Mouse (Mus musculus): ENCODE measurements around the gene Camkk1. TPM values are rescaled to one million over a fixed set of nuclear protein-coding genes. Genes with fewer than 3 reads are reported as not detected.

Gene Camkk1
- total RNA-seq (2021): 1 to 10 TPM; 2.6 to 5.1 TPM
- long read RNA-seq, experiment 1, partial matches to known transcripts: 0 of 5 reads
- long read RNA-seq, experiment 1, other reads (novel, unspliced or antisense): 1 of 5 reads
- long read RNA-seq, experiment 2, partial matches to known transcripts: 0 of 3 reads
- long read RNA-seq, experiment 2, other reads (novel, unspliced or antisense): 1 of 3 reads

GRCm38 (mm10) chr11:73018471-73019146 is at the start of gene Camkk1:
Camkk1 (plus strand) TSS chr11:73019008.
- peak; percentile 95 to 98 for DNase-seq

DNA sequence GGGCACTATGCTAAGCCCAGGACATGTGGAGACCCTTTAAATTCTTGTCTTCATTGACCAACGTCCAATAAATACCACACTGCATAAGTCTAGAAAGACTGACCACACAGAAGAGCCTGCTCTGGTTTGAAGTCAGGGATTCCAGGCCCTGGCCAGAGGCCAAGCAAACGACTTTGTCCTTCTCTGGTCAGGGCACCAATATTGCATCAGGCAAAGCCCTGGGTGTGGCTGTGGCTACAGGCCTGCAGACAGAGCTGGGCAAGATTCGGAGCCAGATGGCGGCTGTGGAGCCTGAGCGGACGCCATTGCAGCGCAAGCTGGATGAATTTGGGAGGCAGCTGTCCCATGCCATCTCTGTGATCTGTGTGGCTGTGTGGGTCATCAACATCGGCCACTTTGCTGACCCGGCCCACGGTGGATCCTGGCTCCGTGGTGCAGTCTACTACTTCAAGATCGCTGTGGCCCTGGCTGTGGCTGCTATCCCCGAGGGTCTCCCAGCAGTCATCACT is 43.8 kb upstream of the Camkk1 start:
- peak; percentile 32 to 58 for DNase-seq

- DNase-seq: no peak
Measured at GRCm38 (mm10) chr11:72982516-72982915, 36.3 kb upstream of the Camkk1 start.

- peak; percentile 17 to 39 for DNase-seq
Measured at GRCm38 (mm10) chr11:72983283-72983682, 35.5 kb upstream of the Camkk1 start.

DNA sequence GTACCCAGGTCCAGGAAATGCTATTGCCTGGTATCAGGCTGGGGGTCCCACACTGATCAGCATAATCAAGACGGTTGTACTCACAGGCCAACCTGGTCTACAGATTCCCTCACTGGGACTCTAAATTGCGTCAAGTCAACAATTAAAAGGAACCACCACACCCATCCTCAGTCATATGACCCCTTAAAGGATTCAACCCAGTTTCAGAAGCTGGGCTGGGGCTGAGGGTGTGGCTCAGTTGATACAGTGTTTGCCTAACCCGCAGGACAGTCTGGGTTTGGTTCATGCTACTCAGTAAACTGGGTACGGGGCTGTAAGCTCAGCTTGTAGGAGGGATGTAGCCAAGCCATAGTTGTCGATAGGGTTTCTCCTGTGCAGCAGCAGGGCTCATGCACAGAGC is 32.1 kb upstream of the Camkk1 start:
- DNase-seq: no peak

GRCm38 (mm10) chr11:72987234-72987633 is 31.6 kb upstream of the Camkk1 start:
- DNase-seq: no peak

- no peak for DNase-seq
Measured at GRCm38 (mm10) chr11:72987807-72988206, 31.0 kb upstream of the Camkk1 start.

GRCm38 (mm10) chr11:72989044-72989443 is 29.8 kb upstream of the Camkk1 start:
- DNase-seq: no peak

- DNase-seq: no peak
Measured at GRCm38 (mm10) chr11:72990688-72991087, 28.1 kb upstream of the Camkk1 start.

DNA sequence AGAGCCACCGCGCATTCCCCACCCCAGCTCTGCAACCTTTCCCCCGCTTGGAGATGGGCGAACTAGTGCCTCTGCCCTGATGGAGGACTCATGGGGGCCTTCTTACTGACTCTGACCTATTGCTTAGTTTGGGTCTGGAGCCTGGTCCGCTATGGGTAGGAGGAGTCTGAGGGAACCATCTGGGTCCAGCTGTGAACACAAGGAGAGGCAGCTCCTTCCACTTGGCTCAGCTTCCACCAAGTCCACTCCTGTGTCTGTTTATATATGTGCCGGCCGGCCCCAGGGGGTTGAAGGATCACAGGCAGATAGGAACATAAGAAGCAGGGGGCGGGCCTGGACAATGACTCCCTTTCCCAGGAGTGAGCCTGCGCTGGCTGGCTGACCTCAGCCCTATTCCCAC is 26.8 kb upstream of the Camkk1 start:
- no peak for DNase-seq

- no peak for DNase-seq
Measured at GRCm38 (mm10) chr11:72996346-72996745, 22.5 kb upstream of the Camkk1 start.

DNA sequence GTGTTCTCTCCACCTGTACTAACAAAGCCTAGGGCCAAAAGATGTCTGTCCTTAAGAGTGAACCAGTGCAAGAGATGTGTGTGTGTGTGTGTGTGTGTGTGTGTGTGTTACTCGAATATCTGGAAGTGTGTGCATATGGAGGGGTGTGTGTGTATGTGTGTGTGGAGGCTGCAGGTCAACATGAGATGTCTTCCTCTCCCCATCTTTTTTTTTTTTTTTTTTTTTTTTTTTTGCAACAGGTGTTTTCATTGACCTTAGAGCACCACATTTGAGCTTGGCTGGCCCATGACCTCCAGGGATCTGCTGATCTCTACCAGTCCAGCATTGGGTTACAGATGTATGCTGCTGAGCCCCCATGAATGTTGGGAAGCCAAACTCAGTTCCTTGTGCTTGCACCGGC is 22.0 kb upstream of the Camkk1 start:
- no peak for DNase-seq

- DNase-seq: no peak
Measured at GRCm38 (mm10) chr11:72997529-72998326, 21.1 kb upstream of the Camkk1 start.

- no peak for DNase-seq
Measured at GRCm38 (mm10) chr11:72998771-72999170, 20.0 kb upstream of the Camkk1 start, which contains the start of gene P2rx1. P2rx1 (plus strand) TSS chr11:72999103.

DNA sequence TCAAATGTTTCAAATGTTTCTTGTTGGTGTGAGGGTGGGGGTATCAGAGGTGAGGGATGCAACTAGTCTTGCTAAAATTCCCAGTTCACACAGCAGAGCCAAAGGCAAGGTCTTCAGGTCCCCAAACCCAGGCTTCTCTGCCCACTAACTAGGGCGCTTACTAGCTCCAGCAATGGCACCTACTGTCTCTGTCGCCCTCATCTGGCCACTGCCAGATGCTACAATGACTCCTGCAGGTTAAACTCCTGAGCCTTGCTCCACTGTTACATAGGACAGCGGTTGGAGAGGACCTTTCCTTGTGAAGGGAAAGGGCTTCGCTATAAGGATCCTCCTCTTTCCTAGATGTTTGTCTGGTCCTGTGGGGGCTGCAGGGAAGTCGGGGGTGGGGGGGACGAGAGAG is 17.8 kb upstream of the Camkk1 start:
- peak; percentile 74 to 81 for DNase-seq

DNA sequence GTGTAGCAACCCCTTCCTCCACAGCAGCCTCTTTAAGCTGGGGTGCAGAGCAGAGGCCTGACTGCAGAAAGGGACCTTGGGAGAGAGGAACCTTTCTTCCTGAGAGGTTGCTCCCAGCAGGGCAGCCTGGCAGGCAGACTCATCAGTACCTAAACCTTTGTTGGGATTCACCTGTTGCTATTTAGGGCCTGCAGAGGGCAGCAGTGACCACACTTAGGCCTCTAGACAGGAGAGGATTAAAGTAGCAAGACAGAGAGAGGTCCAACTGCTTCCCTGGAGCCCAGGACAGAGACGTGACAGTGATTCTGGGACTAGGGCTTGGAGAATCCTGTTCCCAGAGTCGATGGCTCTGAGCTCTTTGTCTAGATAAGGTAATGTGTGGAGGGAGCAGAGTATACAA is 12.4 kb upstream of the Camkk1 start:
- DNase-seq: peak; percentile 56 to 69

GRCm38 (mm10) chr11:73007113-73007512 is 11.7 kb upstream of the Camkk1 start:
- DNase-seq: no peak

GRCm38 (mm10) chr11:73007698-73008481 is 10.9 kb upstream of the Camkk1 start:
- peak; percentile 72 to 84 for DNase-seq

DNA sequence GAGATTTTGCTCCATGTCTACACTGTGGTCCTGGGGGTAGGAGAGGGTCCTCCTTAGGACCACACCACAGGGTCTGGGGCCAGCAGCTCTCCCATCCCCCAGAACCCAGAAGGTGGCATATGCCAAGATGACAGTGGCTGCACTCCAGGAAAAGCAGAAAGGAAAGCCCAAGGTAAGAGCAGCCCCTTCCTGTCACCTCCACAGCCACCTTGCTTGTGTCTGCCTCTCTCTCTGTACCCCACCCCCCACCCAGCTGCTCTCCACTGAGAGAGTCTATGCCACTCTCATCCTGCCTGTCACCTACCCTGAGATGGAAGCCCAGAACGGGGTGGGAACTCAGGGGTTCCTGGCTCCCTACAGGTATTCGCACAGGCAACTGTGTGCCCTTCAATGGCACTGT is 10.0 kb upstream of the Camkk1 start:
- no peak for DNase-seq

- no peak for DNase-seq
Measured at GRCm38 (mm10) chr11:73009531-73010274, 9.1 kb upstream of the Camkk1 start.

GRCm38 (mm10) chr11:73013981-73014380 is 4.8 kb upstream of the Camkk1 start:
- DNase-seq: peak; percentile 56 to 72

Data from adrenal gland, postnatal 36 days (tissue).